Mouse (Mus musculus) small intestine, adult 2 months (tissue): ENCODE measurements at regions not wholly inside any gene's neighbourhood (a gene's known extent, or its start where the extent isn't known, plus 50 kb on each side); places are given as distances from the start of the nearest gene placed in this dataset.

Source experiments
- H3K27ac ChIP-seq: fragments of 200-500 bp; 2 replicates; pipeline ENCODE4 v1.5.1; 2012; ENCODE audit warnings: low read depth, low read length, control low read depth, inconsistent platforms; ENCODE audit not compliant: insufficient read depth
- H3K27me3 ChIP-seq: fragments of 200-500 bp; 2 replicates; pipeline ENCODE4 v1.6.1; 2012; ENCODE audit warnings: mild to moderate bottlenecking, moderate library complexity, low read length, inconsistent platforms; ENCODE audit not compliant: control insufficient read depth, insufficient read depth
- H3K36me3 ChIP-seq: fragments of 200-500 bp; 2 replicates; pipeline ENCODE4 v1.6.1; 2012; ENCODE audit warnings: mild to moderate bottlenecking, low read length, control low read depth, inconsistent platforms; ENCODE audit not compliant: control insufficient read depth, insufficient read depth
- H3K4me1 ChIP-seq: fragments of 200-500 bp; 2 replicates; pipeline ENCODE4 v1.6.1; 2012; ENCODE audit warnings: low read length, inconsistent platforms, mixed read lengths; ENCODE audit not compliant: control insufficient read depth, insufficient read depth, insufficient read length
- H3K4me3 ChIP-seq: fragments of 200-500 bp; 2 replicates; pipeline ENCODE4 v1.5.1; 2012; ENCODE audit warnings: low read depth, mild to moderate bottlenecking, control low read depth, inconsistent platforms, low read length, moderate library complexity
- CTCF ChIP-seq: fragments of 200-500 bp; IDR thresholded peaks from 2 replicates; pipeline ENCODE4 v1.5.1; 2012; ENCODE audit warnings: low read depth, mild to moderate bottlenecking, control low read depth, inconsistent platforms, low read length, moderate library complexity, mixed read lengths; ENCODE audit not compliant: insufficient replicate concordance, insufficient read length; ENCODE audit errors: extremely low read depth
- POLR2A ChIP-seq: fragments of 200-500 bp; IDR thresholded peaks from 2 replicates; pipeline ENCODE4 v1.6.1; 2012; ENCODE audit warnings: low read depth, mild to moderate bottlenecking, control low read depth, inconsistent platforms, low read length, moderate library complexity
- WGBS: fragments of 180-500 bp; shearing (Covaris S2); methylation state at CpG from one replicate; pipeline ENCODE4 v1.1.7; 2018; 5-methylcytosine and 5-hydroxymethylcytosine counted together

DNA sequence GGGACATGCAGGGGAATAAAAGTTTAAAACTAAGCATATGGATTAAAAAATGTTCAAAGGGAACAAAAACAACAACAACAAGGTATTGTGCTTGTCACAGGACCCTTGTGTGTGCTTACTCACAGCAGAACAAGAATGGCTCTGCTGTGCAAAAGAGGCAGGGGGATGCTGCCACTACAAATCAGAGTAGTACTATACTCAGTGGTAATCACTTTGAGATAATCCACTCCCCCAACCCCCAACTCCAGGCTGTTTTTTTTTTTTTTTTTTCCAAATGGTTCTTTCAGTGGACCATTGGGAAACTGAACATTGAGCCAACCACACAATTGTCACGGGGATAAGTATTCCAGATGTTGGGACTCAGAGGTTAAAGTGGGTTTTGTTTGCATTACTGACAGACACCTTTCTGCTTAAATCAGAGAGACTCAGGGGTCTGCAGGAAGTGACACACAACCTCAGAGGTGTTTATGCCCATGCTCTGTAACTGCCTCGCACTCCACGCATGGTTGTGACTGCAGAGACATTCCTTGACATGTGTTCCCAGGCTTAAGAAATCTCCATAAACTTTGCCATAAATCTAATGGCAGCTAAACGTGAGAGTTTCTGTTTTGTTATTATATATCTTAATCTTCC lies 461.7 kb upstream of the Cited2 start:
- Histone ChIP-seq H3K27ac (no peak overlapping the region), H3K27me3 (no peaks in the 10 kb centered on the region), H3K36me3 (no peaks in the 10 kb centered on the region), H3K4me3 (no peak overlapping the region), H3K4me1 (peaks cover 3% of the 10 kb centered on the region)
- 54% methylated on average over 4 of the region's 4 CpGs for WGBS
- no peak for TF ChIP-seq POLR2A
- TF ChIP-seq CTCF, result no peak

DNA sequence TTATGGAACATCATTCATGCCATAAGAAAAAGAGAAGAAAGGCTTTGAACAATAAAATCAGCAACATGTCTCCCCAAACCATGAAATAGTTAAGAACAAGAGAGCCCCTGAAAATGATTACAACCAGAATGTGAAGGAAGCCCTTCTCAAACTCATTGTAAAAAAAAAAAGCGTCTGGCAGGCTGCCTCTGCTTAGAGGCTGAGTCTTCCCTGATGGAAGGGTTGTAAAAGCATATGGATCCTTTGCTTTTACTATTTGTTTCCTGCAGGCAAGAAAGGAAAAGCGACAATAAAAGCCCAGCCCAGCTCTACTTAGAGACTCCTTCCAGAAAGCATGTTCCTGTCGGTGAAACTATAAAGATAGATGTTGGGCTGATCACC lies 461.2 kb upstream of the Cited2 start:
- TF ChIP-seq CTCF (no peak), POLR2A (no peak)
- WGBS, result 20% methylated on average over 3 of the region's 3 CpGs
- no peaks in the 10 kb centered on the region for H3K36me3 ChIP-seq

DNA sequence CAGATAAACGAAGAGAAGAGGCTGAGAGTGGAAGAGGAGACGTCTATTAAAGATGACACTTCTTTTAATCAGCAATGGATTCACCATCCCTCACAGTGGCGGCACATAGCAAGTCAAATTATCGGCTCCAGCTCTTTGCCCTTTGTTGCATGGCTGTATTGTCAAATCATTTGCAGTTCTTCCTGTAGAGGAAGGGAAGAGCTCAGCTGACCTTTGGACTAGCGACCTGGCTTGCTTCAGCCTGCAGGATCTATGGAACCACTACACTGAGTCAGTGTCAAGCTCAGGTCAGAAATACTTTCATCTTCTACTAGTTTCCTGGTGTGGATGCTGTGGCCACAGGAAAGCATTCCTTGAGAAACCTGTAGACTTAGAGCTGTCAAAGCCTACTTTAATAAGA lies 450.4 kb upstream of the Cited2 start:
- H3K27me3 ChIP-seq, result no peaks in the 10 kb centered on the region
- H3K4me1 ChIP-seq, result peaks cover 14% of the 10 kb centered on the region; the same call in 1 of the 2 replicates
- H3K36me3 ChIP-seq, result no peaks in the 10 kb centered on the region
- 34% methylated on average over 5 of the region's 5 CpGs for WGBS
- H3K27ac ChIP-seq, result peak overlapping the region; percentile 76
- no peak overlapping the region for H3K4me3 ChIP-seq
- no peak for TF ChIP-seq POLR2A
- no peak for TF ChIP-seq CTCF

More for the DNA sequence above, 461.2 kb upstream of the Cited2 start:
- Histone ChIP-seq H3K4me1 (peaks cover 3% of the 10 kb centered on the region), H3K27me3 (no peaks in the 10 kb centered on the region), H3K27ac (no peak overlapping the region), H3K4me3 (no peak overlapping the region)

DNA sequence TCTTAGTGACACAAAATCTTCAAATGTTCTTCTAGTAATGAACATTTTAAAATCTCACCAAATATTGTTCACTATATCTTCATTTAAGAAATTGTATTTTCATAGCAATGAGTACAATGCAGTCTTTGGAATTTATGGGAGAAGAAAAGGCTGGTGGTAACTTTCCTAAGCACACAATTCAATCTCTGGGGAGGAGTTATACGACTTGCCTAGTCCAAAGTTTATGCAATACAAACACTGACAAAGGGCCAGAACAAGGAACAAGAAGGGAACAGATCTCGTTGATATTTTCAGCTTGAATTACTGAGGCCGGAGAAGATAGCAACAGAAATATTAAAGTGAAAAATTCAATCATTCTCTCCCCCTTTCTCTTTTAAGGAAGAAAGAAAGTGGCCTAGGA lies 449.2 kb upstream of the Cited2 start:
- H3K4me1 ChIP-seq, result peaks cover 14% of the 10 kb centered on the region; the same call in 1 of the 2 replicates
- no peaks in the 10 kb centered on the region for H3K36me3 ChIP-seq
- H3K27me3 ChIP-seq, result no peaks in the 10 kb centered on the region
- H3K4me3 ChIP-seq, result no peak overlapping the region
- TF ChIP-seq CTCF (no peak), POLR2A (no peak)
- peak overlapping the region; percentile 99 for H3K27ac ChIP-seq
- 20% methylated on average over 3 of the region's 3 CpGs for WGBS

DNA sequence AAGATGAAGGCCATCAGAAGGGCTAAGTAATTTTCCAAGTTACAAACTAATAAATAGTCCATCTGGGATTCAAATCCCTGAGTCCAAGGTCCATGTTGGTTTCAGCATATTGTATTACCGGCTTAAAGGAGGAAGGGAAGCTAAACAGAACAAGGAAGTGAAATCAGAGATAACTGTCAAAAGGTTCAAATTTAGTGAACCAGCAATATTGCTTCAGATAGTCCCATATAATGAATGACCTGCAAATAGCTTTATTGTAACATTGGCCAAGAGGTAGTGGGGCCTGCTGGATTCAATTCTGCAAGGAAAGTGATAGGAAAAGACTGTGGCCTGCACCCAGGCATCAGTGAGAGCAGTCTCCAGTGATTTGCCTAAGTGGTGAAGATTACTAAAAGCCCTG lies 447.8 kb upstream of the Cited2 start:
- Histone ChIP-seq H3K4me3 (no peak overlapping the region), H3K27ac (peak overlapping the region; percentile 74), H3K27me3 (no peaks in the 10 kb centered on the region), H3K4me1 (peaks cover 14% of the 10 kb centered on the region; the same call in 1 of the 2 replicates), H3K36me3 (no peaks in the 10 kb centered on the region)
- TF ChIP-seq CTCF (no peak), POLR2A (no peak)
- WGBS, result 22% methylated on average over 1 of the region's 1 CpGs

DNA sequence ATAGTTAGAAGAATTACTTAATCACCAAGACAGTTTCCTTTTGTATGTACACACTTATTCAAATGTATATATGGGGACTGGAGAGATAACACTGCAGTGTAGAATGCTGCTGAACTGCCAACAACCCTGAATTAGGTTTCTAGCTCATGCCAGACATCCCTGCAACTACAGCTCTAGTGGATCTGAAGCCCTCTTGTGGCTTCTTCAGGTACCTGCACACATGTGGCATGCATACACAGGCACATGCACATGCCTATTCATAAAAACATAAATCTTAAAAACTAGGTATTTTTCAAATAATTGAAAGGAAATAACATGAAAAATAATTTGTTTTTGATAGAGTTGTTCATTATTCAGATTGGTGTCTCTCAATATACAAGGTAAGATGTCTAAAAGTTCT lies 445.1 kb upstream of the Cited2 start:
- Histone ChIP-seq H3K27ac (no peak overlapping the region), H3K4me3 (no peak overlapping the region)

DNA sequence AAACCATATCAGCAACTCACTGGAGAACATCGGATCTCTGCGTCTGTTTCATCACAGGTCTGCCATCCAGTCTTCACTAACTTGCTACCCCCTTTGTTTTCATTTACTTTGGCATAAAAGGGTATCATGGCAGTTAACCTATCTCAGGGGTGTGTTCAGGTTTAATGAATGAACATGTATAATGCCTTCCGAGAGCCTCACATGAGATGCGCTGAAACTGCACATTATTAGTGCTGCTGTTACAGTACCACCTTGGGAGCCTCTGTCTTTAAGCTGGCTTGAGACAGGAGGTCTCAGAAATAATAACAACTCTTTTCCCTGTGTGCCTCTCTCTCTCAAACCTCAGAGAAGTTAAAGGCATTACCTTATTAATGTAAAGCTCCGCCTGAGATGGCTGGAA lies 438.2 kb upstream of the Cited2 start:
- no peak overlapping the region for H3K4me3 ChIP-seq
- no peak overlapping the region for H3K27ac ChIP-seq
- H3K36me3 ChIP-seq, result no peaks in the 10 kb centered on the region
- TF ChIP-seq POLR2A, result no peak
- TF ChIP-seq CTCF, result no peak
- H3K4me1 ChIP-seq, result no peaks in the 10 kb centered on the region
- H3K27me3 ChIP-seq, result no peaks in the 10 kb centered on the region
- WGBS, result 97% methylated on average over 5 of the region's 5 CpGs

More for the DNA sequence above, 445.1 kb upstream of the Cited2 start:
- H3K27me3 ChIP-seq, result no peaks in the 10 kb centered on the region
- TF ChIP-seq POLR2A (no peak), CTCF (no peak)
- H3K4me1 ChIP-seq, result peaks cover 9% of the 10 kb centered on the region; the same call in 1 of the 2 replicates
- H3K36me3 ChIP-seq, result no peaks in the 10 kb centered on the region
